Mouse (Mus musculus) heart, postnatal 0 days (tissue): ENCODE measurements around the gene Rusc1. TPM values are rescaled to one million over a fixed set of nuclear protein-coding genes. Genes with fewer than 3 reads are reported as not detected.
A peak's percentile ranks its signal among the peaks of the same experiment; 100 is the strongest.

Experiments
- ATAC-seq: fragments of 200-750 bp; cut with Nextera tagmentation; 2 replicates; pipeline ENCODE4 v1.8.0; 2017; ENCODE audit warnings: low read depth, moderate number of reproducible peaks, moderate library complexity; ENCODE audit not compliant: insufficient read depth
- DNase-seq: peaks from one replicate; pipeline ENCODE4 v3.0.0-alpha.2; 2016; ENCODE audit warnings: low spot score
- H3K27ac ChIP-seq: fragments of 300-500 bp; sonication (generic); 2 replicates; pipeline ENCODE4 v1.5.1; 2014; ENCODE audit warnings: low read depth, mild to moderate bottlenecking
- H3K27me3 ChIP-seq: fragments of 300-500 bp; sonication (generic); 2 replicates; pipeline ENCODE4 v1.6.1; 2014; ENCODE audit warnings: low read length, mixed read lengths; ENCODE audit not compliant: control insufficient read depth, insufficient read depth
- H3K36me3 ChIP-seq: fragments of 300-500 bp; sonication (generic); replicated peaks from 2 replicates; pipeline ENCODE4 v1.6.1; 2014; ENCODE audit warnings: low read length, mixed read lengths; ENCODE audit not compliant: control insufficient read depth, insufficient read depth
- H3K4me1 ChIP-seq: fragments of 300-500 bp; sonication (generic); 2 replicates; pipeline ENCODE4 v1.6.1; 2014; ENCODE audit warnings: antibody characterized with exemption; ENCODE audit not compliant: control insufficient read depth, insufficient read depth
- H3K4me2 ChIP-seq: fragments of 300-500 bp; sonication (generic); 2 replicates; pipeline ENCODE4 v1.6.1; 2014; ENCODE audit warnings: low read depth, mild to moderate bottlenecking, low read length, moderate library complexity
- H3K4me3 ChIP-seq: fragments of 300-500 bp; sonication (generic); 2 replicates; pipeline ENCODE4 v1.5.1; 2014; ENCODE audit warnings: low read depth, low read length
- H3K9ac ChIP-seq: fragments of 300-500 bp; sonication (generic); replicated peaks from 2 replicates; pipeline ENCODE4 v1.6.1; 2014; ENCODE audit warnings: low read depth, low read length, mixed read lengths
- H3K9me3 ChIP-seq: fragments of 300-500 bp; sonication (generic); replicated peaks from 2 replicates; pipeline ENCODE4 v1.6.1; 2016; ENCODE audit warnings: low read length; ENCODE audit not compliant: control insufficient read depth
- CTCF ChIP-seq: IDR thresholded peaks from 2 replicates; pipeline ENCODE4 v1.5.1; 2016; ENCODE audit warnings: antibody characterized with exemption, control low read depth, low read depth
- EP300 ChIP-seq: IDR thresholded peaks from 2 replicates; pipeline ENCODE4 v1.6.1; 2016; ENCODE audit warnings: antibody characterized with exemption, low read depth
- WGBS: fragments of 180-500 bp; shearing (Covaris S2); extraction: QIAGEN DNeasy Blood & Tissue Kit; methylation state at CpG from one replicate; pipeline ENCODE4 v1.1.7; 2014; 5-methylcytosine and 5-hydroxymethylcytosine counted together
- polyA plus RNA-seq: library from polyadenylated mRNA; unstranded; fragments of >200 nt; fragmentation: Nextera tagmentation; extraction: Ambion mirVana; gene quantifications from 2 replicates; pipeline ENCODE4 v1.2.1, GENCODE M21; 2015
- total RNA-seq: library from RNA; depleted of rRNA; stranded (reverse); fragments of >200 nt; gene quantifications from 2 replicates; pipeline ENCODE4 v1.2.3, GENCODE M21; 2014; ENCODE audit warnings: low replicate concordance

Rusc1 gene
- total and polyA plus RNA-seq, 2 experiments from 2014 or later: 8.5 to 8.7 TPM

DNA sequence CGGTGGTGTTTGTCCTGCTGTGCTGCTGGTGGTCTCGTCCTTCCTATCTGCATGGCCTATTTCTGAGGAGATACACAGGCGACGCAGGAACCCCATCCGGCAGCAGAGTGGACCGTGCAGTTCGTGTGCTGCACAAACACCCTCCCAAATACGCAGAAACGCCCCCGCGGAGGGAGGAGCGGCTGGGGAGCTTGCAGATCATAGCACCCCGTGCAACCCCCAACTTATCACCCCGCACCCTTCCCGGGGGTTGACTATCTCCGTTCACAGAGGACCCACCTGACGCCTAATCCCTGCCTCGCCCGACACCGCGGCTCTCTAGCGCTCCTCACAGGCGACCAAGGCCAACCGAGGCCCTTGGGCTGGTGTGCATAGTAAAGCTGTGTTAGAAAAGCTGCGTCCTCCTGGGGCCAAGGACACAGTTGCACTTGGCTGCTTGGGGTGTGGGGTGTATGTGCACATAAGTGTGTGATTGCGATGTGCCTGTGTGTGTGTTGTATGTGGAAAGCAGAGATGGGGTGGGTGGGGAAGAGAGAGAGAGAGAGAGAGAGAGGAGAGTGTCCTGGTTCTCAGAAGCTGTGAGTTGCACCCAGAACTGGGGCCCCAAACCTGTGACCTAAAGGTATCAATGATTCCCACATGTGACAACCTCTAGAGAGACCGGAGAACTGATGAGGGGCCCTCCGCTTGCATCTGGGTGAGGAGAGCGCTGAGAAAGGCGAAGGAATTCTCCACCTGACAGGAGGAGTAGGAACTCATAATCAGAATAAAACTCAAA is 39.4 kb upstream of the Rusc1 start:
- H3K4me1 ChIP-seq: peaks cover 7% of the 10 kb centered on the region; the same call in 1 of the 2 replicates
- ATAC-seq (peak; percentile 20; the same call in 1 of the 2 replicates), DNase-seq (no peak)
- H3K4me3 ChIP-seq: peak overlapping the region; percentile 38
- no peak for TF ChIP-seq EP300
- TF ChIP-seq CTCF: peak; percentile 45
- no peak overlapping the region for H3K27ac ChIP-seq
- H3K4me2 ChIP-seq: peak overlapping the region; percentile 65
- no peaks in the 10 kb centered on the region for H3K36me3 ChIP-seq
- WGBS: 16% methylated on average over 29 of the region's 30 CpGs
- no peak overlapping the region for H3K9ac ChIP-seq
- H3K9me3 ChIP-seq: no peaks in the 10 kb centered on the region
- H3K27me3 ChIP-seq: peaks cover 10% of the 10 kb centered on the region; the same call in 1 of the 2 replicates

DNA sequence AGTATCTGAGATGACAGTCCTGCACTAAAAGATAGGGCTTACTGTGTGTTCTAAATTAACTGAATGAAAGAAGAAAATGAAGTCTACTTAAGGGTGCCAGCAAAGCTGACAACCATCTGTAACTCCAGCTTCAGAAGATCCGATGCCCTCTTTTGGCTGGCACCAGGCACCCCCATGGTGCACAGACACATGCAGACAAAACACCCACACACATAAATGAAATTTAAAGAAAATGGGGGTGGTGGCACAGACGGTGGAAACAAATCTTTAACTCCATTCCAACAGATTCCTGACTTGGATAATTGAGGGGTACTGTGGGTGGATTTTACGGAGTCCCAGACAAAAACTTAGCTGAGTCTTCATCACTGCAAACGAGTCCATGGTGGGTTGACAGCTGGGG is 38.7 kb upstream of the Rusc1 start:
- H3K27ac ChIP-seq: no peak overlapping the region
- H3K9me3 ChIP-seq: no peaks in the 10 kb centered on the region
- H3K9ac ChIP-seq: no peak overlapping the region
- DNase-seq (no peak), ATAC-seq (no peak)
- peak overlapping the region; percentile 65; the same call in 1 of the 2 replicates for H3K4me2 ChIP-seq
- H3K36me3 ChIP-seq: no peaks in the 10 kb centered on the region
- TF ChIP-seq EP300 (no peak), CTCF (no peak)
- no peak overlapping the region; the same call in 1 of the 2 replicates for H3K4me3 ChIP-seq
- 36% methylated on average over 4 of the region's 4 CpGs for WGBS
- H3K4me1 ChIP-seq: peaks cover 7% of the 10 kb centered on the region; the same call in 1 of the 2 replicates
- peaks cover 10% of the 10 kb centered on the region; the same call in 1 of the 2 replicates for H3K27me3 ChIP-seq

DNA sequence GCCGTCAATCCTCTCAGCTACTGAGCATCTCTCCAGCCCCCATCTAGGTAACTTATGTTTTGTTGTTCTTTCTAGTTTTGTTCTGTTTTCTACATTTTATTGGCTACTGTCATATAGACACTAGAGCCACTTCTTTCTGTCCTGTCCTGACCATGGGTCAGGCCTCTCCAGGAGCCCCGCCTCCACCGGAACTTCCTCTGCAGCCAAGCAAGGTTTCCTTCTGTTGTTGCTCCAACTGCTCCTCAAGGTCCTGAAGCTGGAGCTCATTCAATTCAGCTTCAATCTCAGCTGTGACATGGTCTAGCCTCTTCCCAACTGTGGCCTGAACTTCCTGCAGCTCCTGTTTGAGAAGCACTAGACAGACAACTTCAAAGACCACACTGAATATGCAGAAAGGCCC is 36.8 kb upstream of the Rusc1 start:
- Histone ChIP-seq H3K9me3 (no peaks in the 10 kb centered on the region), H3K36me3 (no peaks in the 10 kb centered on the region), H3K4me2 (no peak overlapping the region), H3K4me1 (peaks cover 7% of the 10 kb centered on the region; the same call in 1 of the 2 replicates), H3K9ac (no peak overlapping the region), H3K4me3 (no peak overlapping the region), H3K27ac (no peak overlapping the region), H3K27me3 (peaks cover 10% of the 10 kb centered on the region; the same call in 1 of the 2 replicates)
- WGBS: 73% methylated on average over 3 of the region's 3 CpGs
- no peak for ATAC-seq
- DNase-seq: no peak
- TF ChIP-seq CTCF: no peak
- no peak for TF ChIP-seq EP300

DNA sequence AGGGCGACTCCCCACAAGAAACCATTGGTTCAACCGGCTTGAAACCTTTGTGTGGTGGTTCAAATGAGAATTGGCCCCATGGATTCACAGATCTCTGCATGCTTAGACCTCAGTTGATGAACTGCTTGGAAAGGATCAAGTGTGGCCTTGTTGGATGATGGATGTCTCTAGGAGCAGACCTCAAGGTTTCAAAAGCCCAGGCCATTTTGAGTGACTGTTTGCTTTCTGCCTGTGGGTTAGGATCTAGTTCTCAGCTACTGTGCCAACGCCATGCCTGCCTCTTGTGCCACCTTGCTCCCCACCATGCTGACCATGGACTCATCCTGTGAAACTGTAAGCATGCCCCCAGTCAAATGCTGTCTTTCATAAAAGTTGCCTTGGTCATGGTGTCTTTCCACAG is 32.9 kb upstream of the Rusc1 start:
- no peak for ATAC-seq
- Histone ChIP-seq H3K27me3 (no peaks in the 10 kb centered on the region), H3K4me3 (no peak overlapping the region), H3K9ac (no peak overlapping the region), H3K9me3 (no peaks in the 10 kb centered on the region), H3K4me2 (no peak overlapping the region), H3K36me3 (no peaks in the 10 kb centered on the region), H3K27ac (no peak overlapping the region), H3K4me1 (peaks cover 9% of the 10 kb centered on the region)
- no peak for DNase-seq
- TF ChIP-seq CTCF (no peak), EP300 (no peak)
- WGBS: 91% methylated on average over 3 of the region's 3 CpGs

DNA sequence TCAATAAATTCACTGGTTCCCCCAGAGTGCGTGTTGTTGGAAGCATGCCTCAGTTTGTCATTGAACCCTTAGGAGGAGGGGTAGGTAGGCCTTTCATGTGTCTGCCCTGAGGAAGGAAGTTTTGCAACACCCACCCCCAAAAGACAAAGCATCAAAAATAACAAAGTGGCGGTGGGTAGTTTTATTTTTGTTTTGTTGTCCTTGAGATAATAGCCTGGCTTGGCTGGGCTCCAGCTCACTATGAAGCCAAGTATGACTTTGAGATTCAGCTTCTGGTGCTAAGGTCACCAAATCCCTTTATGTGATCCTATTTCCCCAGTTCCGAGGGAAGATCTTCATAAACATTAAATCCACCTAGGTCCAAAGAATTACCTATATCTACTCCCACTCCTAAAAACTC is 31.1 kb upstream of the Rusc1 start:
- no peak for ATAC-seq

More for the DNA sequence above, 31.1 kb upstream of the Rusc1 start:
- Histone ChIP-seq H3K9me3 (no peaks in the 10 kb centered on the region), H3K4me3 (no peak overlapping the region), H3K27me3 (no peaks in the 10 kb centered on the region), H3K4me2 (no peak overlapping the region), H3K4me1 (peaks cover 9% of the 10 kb centered on the region), H3K36me3 (no peaks in the 10 kb centered on the region), H3K9ac (no peak overlapping the region), H3K27ac (peak overlapping the region; percentile 19; the same call in 1 of the 2 replicates)
- TF ChIP-seq EP300: no peak
- no peak for TF ChIP-seq CTCF
- 26% methylated on average over 3 of the region's 3 CpGs for WGBS
- DNase-seq: peak; percentile 58
